Mouse (Mus musculus) NIH3T3 (cell line): ENCODE results near the gene Gzmd.
A peak's percentile ranks its signal among the peaks of the same experiment; 100 is the strongest.
"Not testable (repeated sequence)": the region's sequence is repeated elsewhere in the genome, so short reads cannot be mapped to it uniquely, and the experiment has no call there.

ENCODE experiments used
- DNase-seq: peaks from one replicate; pipeline ENCODE4 v3.0.0-alpha.2; 2012; ENCODE audit warnings: low read depth

Gzmd gene

GRCm38 (mm10) chr14:56132508-56132907, at the start of gene Gzmd:
TSS of gene Gzmd (minus strand) at chr14:56132608.
- not testable (repeated sequence) for DNase-seq

GRCm38 (mm10) chr14:56177651-56178050, 45.2 kb upstream of the Gzmd start:
- DNase-seq: peak; percentile 48

- no peak for DNase-seq
Observed at GRCm38 (mm10) chr14:56174499-56174898, 42.1 kb upstream of the Gzmd start, which contains the start of gene Gzmn. TSS of gene Gzmn (minus strand) at chr14:56174599.

GRCm38 (mm10) chr14:56173396-56173795, 41.0 kb upstream of the Gzmd start:
- no peak for DNase-seq

- no peak for DNase-seq
Observed at GRCm38 (mm10) chr14:56172744-56173143, 40.3 kb upstream of the Gzmd start.

GRCm38 (mm10) chr14:56168009-56168408, 35.6 kb upstream of the Gzmd start:
- DNase-seq: no peak

GRCm38 (mm10) chr14:56162109-56162508, 29.7 kb upstream of the Gzmd start:
- DNase-seq: no peak

GRCm38 (mm10) chr14:56159479-56159878, 27.1 kb upstream of the Gzmd start, which contains the start of gene Gzmg:
TSS of gene Gzmg (minus strand) at chr14:56159579.
- DNase-seq: not testable (repeated sequence)

GRCm38 (mm10) chr14:56155340-56155739, 22.9 kb upstream of the Gzmd start:
- DNase-seq: no peak

GRCm38 (mm10) chr14:56133675-56134074, 1.3 kb upstream of the Gzmd start:
- not testable (repeated sequence) for DNase-seq

GRCm38 (mm10) chr14:56128341-56128740, 4.1 kb downstream of the Gzmd start:
- peak; percentile 5 for DNase-seq

- DNase-seq: no peak
Observed at GRCm38 (mm10) chr14:56123516-56123915, 8.9 kb downstream of the Gzmd start.

GRCm38 (mm10) chr14:56120525-56120924, 11.9 kb downstream of the Gzmd start, which contains the start of gene Gzme:
TSS of gene Gzme (minus strand) at chr14:56120625.
- no peak for DNase-seq

GRCm38 (mm10) chr14:56115531-56116310, 16.7 kb downstream of the Gzmd start:
- not testable (repeated sequence) for DNase-seq

GRCm38 (mm10) chr14:56105447-56106180, 26.8 kb downstream of the Gzmd start:
- no peak for DNase-seq

- no peak for DNase-seq
Observed at GRCm38 (mm10) chr14:56105016-56105415, 27.4 kb downstream of the Gzmd start.

GRCm38 (mm10) chr14:56103452-56103851, 29.0 kb downstream of the Gzmd start:
- no peak for DNase-seq

- no peak for DNase-seq
Observed at GRCm38 (mm10) chr14:56102386-56102785, 30.0 kb downstream of the Gzmd start, which contains the start of gene Ctsg. TSS of gene Ctsg (minus strand) at chr14:56102574.

GRCm38 (mm10) chr14:56098940-56099339, 33.5 kb downstream of the Gzmd start:
- DNase-seq: peak; percentile 35

GRCm38 (mm10) chr14:56097597-56097996, 34.8 kb downstream of the Gzmd start:
- no peak for DNase-seq

GRCm38 (mm10) chr14:56093353-56093752, 39.1 kb downstream of the Gzmd start:
- DNase-seq: no peak

- DNase-seq: no peak
Observed at GRCm38 (mm10) chr14:56086711-56087110, 45.7 kb downstream of the Gzmd start.

GRCm38 (mm10) chr14:56085167-56085566, 47.2 kb downstream of the Gzmd start, which contains the start of gene Mcpt8:
TSS of gene Mcpt8 (minus strand) at chr14:56085273.
- DNase-seq: no peak
